9 mouse cellular contexts compared by ENCODE assay signal in the genomic region with DNA sequence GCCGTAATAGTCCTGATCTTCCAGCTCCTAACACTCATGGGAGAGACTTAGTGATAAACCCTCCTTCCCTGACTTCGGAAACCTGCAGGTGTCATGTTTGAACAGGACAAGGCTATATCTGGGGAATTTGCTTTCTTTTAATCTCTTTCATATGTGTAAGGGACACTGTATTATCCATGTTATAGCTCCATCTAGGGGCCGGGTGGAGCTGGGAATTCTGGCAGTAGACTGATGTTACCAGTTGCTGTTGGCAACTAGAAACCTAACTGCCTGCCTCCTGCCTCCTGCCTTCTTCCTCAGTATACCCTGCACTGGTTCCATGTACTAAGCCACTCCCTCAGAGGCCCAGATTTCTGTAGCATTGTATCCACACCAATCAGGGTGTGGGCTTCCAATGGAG. TPM values are rescaled to one million over a fixed set of nuclear protein-coding genes. Genes with fewer than 3 reads are reported as not detected.
DNase-seq lines count a peak whose midpoint lies in the region; ATAC-seq and TF ChIP-seq lines count a peak whose summit lies in the region.
"Had no signal": no experiment of that assay in that cellular context is flagged by ENCODE, and none has a peak within 500 bp of the region (broad histone marks: within the 10 kb centered on the region; RNA-seq: fewer than 3 reads in every experiment).

No protein-coding gene starts in this region.

- no peaks in the 10 kb centered on the region for H3K27me3 ChIP-seq in heart, embryonic 10.5 days (ENCODE audit: insufficient read depth, poor library complexity, severe bottlenecking)
- H3K27me3 ChIP-seq in ES-Bruce4 (ENCODE audit: control insufficient read depth, insufficient read depth, low read length, poor library complexity, severe bottlenecking), result no peaks in the 10 kb centered on the region
- no peaks in the 10 kb centered on the region for H3K27me3 ChIP-seq in intestine, embryonic 15.5 days (replicated peaks)
- H3K27me3 ChIP-seq: hindbrain, embryonic 15.5 days had no signal

- no peaks in the 10 kb centered on the region for H3K9me3 ChIP-seq in heart, embryonic 10.5 days
- H3K9me3 ChIP-seq in ES-Bruce4 (replicated peaks; ENCODE audit: control insufficient read depth, insufficient read depth, low read length, poor library complexity, severe bottlenecking), result no peaks in the 10 kb centered on the region
- H3K9me3 ChIP-seq in intestine, embryonic 15.5 days, result no peaks in the 10 kb centered on the region
- H3K9me3 ChIP-seq: hindbrain, embryonic 15.5 days had no signal

- TF ChIP-seq CTCF in ES-Bruce4 (IDR thresholded peaks at IDR 0.05; ENCODE audit: low read depth, low read length), result peak; percentile 2

- peak; percentile 32 for ATAC-seq in intestine, embryonic 15.5 days
- ATAC-seq in megakaryocyte, adult 5-6 weeks (ENCODE audit: poor library complexity, severe bottlenecking), result no peak

- H3K4me2 ChIP-seq in intestine, embryonic 15.5 days (replicated peaks), result no peak overlapping the region
- H3K4me2 ChIP-seq: hindbrain, embryonic 15.5 days had no signal

- no peak overlapping the region for H3K4me3 ChIP-seq in heart, embryonic 10.5 days
- H3K4me3 ChIP-seq in ES-Bruce4 (ENCODE audit: low read depth, low read length), result no peak overlapping the region
- no peak overlapping the region for H3K4me3 ChIP-seq in intestine, embryonic 15.5 days (replicated peaks)
- H3K4me3 ChIP-seq: hindbrain, embryonic 15.5 days had no signal

- H3K9ac ChIP-seq in ES-Bruce4 (ENCODE audit: low read depth, poor library complexity, severe bottlenecking), result no peak overlapping the region
- no peak overlapping the region for H3K9ac ChIP-seq in intestine, embryonic 15.5 days
- H3K9ac ChIP-seq: hindbrain, embryonic 15.5 days had no signal

- no peaks in the 10 kb centered on the region for H3K36me3 ChIP-seq in heart, embryonic 10.5 days
- H3K36me3 ChIP-seq in ES-Bruce4 (ENCODE audit: control insufficient read depth, insufficient read depth, low read length, poor library complexity, severe bottlenecking), result no peaks in the 10 kb centered on the region
- no peaks in the 10 kb centered on the region for H3K36me3 ChIP-seq in intestine, embryonic 15.5 days
- H3K36me3 ChIP-seq: hindbrain, embryonic 15.5 days had no signal

- peak; percentile 4 to 15 for DNase-seq in heart, adult 18-20 months
- no peak for DNase-seq in heart, embryonic 10.5 days (ENCODE audit: low spot score)
- peak; percentile 28 for DNase-seq in c-Kit-positive CD71-positive TER-119-positive erythroid progenitor cells, embryonic 14.5 days (ENCODE audit: low spot score)
- DNase-seq in left cerebral cortex, postnatal 14 days (ENCODE audit: low spot score in 2 of 2), result peak; percentile 58 to 71
- DNase-seq in right cerebral cortex, postnatal 25 days, result peak; percentile 17

- WGBS in heart, embryonic 10.5 days, result 57% methylated on average over 3 of the region's 3 CpGs
- WGBS in intestine, embryonic 15.5 days, result 49% methylated on average over 3 of the region's 3 CpGs

- H3K27ac ChIP-seq in heart, embryonic 10.5 days, result no peak overlapping the region
- no peak overlapping the region for H3K27ac ChIP-seq in ES-Bruce4 (ENCODE audit: insufficient read depth, low read length)
- H3K27ac ChIP-seq in intestine, embryonic 15.5 days, result no peak overlapping the region
- H3K27ac ChIP-seq: hindbrain, embryonic 15.5 days had no signal

- intact Hi-C loops in left cerebral cortex, postnatal 14 days (cut with DNase I), result no loop called here

- no peak for TF ChIP-seq POLR2A in ES-Bruce4 (IDR thresholded peaks at IDR 0.05; ENCODE audit: insufficient read depth, low read length)

- no peak for TF ChIP-seq EP300 in ES-Bruce4 (IDR thresholded peaks at IDR 0.05; ENCODE audit: insufficient read depth, low read depth, low read length)

- H3K4me1 ChIP-seq in heart, embryonic 10.5 days, result no peaks in the 10 kb centered on the region
- H3K4me1 ChIP-seq in ES-Bruce4 (ENCODE audit: control insufficient read depth, insufficient read depth, low read length), result no peaks in the 10 kb centered on the region
- no peaks in the 10 kb centered on the region for H3K4me1 ChIP-seq in intestine, embryonic 15.5 days (replicated peaks)
- H3K4me1 ChIP-seq: hindbrain, embryonic 15.5 days had no signal

RNA-seq across cellular contexts. Expression of a gene that starts 16.4 kb away (rescaled TPM):
- not detected for total RNA-seq in heart, adult 18-20 months (2021)
- 1.1 TPM in 2 replicates for polyA plus RNA-seq in heart, embryonic 10.5 days (2016; fragmentation: Nextera tagmentation; extraction: Ambion mirVana)
- not detected in 2 replicates for polyA plus RNA-seq in ES-Bruce4 (2011; ENCODE audit: insufficient read depth, insufficient read length, low read depth, missing spikeins)
- polyA plus RNA-seq in intestine, embryonic 15.5 days (2015; fragmentation: Nextera tagmentation; extraction: Ambion mirVana), result 0.16 and 0.51 TPM in 2 replicates
- not detected for total RNA-seq in left cerebral cortex, postnatal 14 days (2021)
- total RNA-seq in megakaryocyte, adult 5-6 weeks (2015), result not detected in 2 replicates
- total RNA-seq in megakaryocyte, adult 5-6 weeks (2017), result not detected in 2 replicates
- polyA plus RNA-seq: hindbrain, embryonic 15.5 days had no signal

RNA-seq across cellular contexts. Expression of a gene that starts 36.8 kb away (rescaled TPM):
- total RNA-seq in heart, adult 18-20 months (2021), result not detected
- polyA plus RNA-seq in heart, embryonic 10.5 days (2016; fragmentation: Nextera tagmentation; extraction: Ambion mirVana), result not detected in 2 replicates
- polyA plus RNA-seq in ES-Bruce4 (2011; ENCODE audit: insufficient read depth, insufficient read length, low read depth, missing spikeins), result not detected in 2 replicates
- 0.90 and 4.5 TPM in 2 replicates for polyA plus RNA-seq in intestine, embryonic 15.5 days (2015; fragmentation: Nextera tagmentation; extraction: Ambion mirVana)
- not detected for total RNA-seq in left cerebral cortex, postnatal 14 days (2021)
- not detected in 2 replicates for total RNA-seq in megakaryocyte, adult 5-6 weeks (2015)
- total RNA-seq in megakaryocyte, adult 5-6 weeks (2017), result not detected in 2 replicates
- polyA plus RNA-seq: hindbrain, embryonic 15.5 days had no signal

RNA-seq across cellular contexts. Expression of a gene that starts 50.3 kb away (rescaled TPM):
- not detected for total RNA-seq in heart, adult 18-20 months (2021)
- not detected in 2 replicates for polyA plus RNA-seq in heart, embryonic 10.5 days (2016; fragmentation: Nextera tagmentation; extraction: Ambion mirVana)
- polyA plus RNA-seq in ES-Bruce4 (2011; ENCODE audit: insufficient read depth, insufficient read length, low read depth, missing spikeins), result not detected in 2 replicates
- polyA plus RNA-seq in intestine, embryonic 15.5 days (2015; fragmentation: Nextera tagmentation; extraction: Ambion mirVana), result not detected in 2 replicates
- total RNA-seq in left cerebral cortex, postnatal 14 days (2021), result not detected
- not detected in 2 replicates for total RNA-seq in megakaryocyte, adult 5-6 weeks (2015)
- not detected in 2 replicates for total RNA-seq in megakaryocyte, adult 5-6 weeks (2017)
- polyA plus RNA-seq: hindbrain, embryonic 15.5 days had no signal
